Mouse (Mus musculus) neural tube, embryonic 10.5 days (tissue): ENCODE data around the gene Ptger1.
A peak's percentile ranks its signal among the peaks of the same experiment; 100 is the strongest.

Experiments
- DNase-seq: peaks from one replicate; pipeline ENCODE4 v3.0.0-alpha.2; 2017; ENCODE audit warnings: low spot score; ENCODE audit errors: extremely low spot score

Gene Ptger1

DNA sequence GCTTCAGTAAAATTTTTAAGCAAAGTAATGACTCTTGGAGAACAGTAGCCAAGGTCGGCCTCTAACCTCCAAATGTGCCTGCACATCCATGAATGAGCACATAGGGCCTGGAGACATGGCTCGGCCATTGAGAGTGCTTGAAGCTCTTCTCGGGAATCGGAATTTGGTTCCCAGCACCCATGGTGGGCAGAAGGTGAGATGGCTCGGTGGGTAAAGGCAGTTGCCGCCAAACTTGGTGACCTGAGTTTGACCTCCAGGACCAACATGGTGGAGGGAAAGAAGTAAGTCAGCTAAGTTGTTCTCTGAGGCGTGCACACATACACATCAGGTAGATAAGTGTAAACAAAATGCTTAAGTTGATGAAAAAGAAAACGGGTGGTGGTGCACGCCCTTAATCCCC is 10.4 kb upstream of the Ptger1 start:
- no peak for DNase-seq

DNA sequence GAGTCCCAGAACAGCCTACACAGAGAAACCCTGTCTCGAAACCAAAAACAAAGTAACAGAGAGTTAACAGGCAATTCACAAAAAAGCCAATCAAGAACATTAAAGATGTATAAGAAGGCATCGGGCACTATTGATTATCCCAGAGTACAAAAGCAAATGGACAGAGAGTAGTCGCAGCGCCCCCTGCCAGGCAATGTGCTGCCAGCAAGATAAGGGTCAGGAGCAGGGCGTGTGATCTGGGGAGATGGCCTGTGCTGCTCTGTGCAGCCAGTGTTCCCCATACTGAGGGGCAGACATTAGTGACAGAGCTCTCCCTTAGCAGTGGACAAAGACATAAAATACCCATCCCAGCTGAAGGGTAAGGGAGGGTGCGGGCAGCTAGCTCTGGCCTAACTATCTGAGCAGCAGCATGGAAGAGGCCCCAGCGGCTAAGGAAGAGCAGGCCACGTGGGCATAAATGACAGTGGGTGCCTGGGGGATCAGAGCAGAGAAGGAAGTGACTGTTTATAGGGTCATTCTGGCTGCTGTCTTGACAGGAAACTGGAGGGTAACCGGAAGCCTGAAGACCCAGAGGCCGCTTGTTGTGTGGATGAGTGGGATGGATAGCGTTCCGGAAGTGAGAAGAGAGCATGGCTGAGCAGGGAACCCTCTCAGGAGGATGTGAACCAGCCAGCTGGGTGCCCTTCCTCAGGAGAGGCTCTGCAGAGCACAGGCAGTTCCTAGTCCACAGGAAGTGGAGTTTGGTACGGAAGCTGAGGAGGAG is 9.8 kb upstream of the Ptger1 start:
- no peak for DNase-seq

DNA sequence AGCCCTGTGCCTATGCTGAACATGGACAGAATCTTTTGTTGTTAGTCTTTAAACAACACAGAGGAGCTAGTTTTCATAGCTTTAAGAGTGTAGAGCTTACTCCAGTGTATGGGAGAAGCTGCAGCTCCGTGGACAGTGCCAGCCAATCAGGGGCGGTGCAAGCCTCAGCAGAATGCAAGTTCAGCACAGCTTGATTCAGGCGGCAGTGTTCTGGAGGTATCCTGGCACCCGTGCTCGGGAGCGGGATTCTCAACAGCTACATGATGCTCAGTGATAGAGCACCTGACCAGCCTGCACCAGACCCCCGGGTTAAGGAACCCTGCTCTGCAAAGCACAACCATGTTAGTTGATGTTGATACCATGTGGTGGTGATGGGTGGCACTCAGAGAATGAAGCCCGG is 5.9 kb upstream of the Ptger1 start:
- peak; percentile 34 for DNase-seq

DNA sequence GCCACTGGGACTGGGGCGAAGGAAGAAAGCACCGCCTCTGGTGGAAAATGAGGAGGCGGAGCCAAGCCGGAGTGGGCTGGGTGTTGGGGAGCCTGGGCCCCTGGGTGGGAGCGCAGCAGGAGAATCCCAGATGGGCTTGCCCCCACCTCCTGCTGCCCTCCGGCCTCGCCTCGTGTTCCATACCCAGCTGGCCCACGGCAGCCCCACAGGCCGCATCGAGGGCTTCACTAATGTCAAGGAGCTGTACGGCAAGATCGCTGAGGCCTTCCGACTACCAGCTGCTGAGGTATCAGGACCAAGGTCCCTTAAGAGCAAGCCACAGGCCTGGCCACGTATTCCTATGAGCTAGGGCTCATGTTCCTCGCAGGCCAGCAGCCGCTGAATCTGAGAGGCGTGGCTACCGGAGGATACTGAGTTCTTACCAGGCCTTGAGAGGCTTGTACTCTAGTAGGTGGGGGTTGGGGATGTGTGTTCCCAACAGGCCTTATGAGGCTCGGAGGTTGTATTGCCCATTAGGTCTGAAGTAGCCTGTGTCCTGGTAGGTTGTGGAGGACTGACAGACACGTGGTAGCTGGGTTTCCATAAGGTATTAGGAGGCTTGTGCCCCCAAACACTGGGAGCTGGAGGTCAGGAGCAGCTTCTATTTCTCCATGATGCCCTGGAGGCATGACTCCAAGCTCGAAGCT is 5.3 kb upstream of the Ptger1 start:
- no peak for DNase-seq

DNA sequence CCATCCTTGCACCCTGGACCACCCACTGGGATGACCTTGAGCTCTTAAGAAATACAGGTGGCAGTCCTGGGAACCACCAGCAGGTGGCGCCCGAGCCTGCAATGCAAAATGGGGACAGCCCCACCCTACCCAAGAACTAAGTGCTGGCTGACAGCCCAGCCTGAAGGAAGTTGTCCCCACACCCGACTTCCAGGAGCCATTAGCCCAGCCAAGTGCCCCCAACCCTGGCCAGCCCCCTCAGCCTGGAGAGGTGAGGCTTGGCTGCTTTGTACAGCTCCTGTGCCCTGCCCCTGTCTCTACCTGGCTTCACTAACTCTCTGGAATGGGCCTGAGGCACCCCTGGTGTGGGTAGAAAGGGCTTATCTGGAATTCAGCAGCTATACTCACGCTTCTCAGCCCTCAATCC is 4.1 kb upstream of the Ptger1 start:
- DNase-seq, result peak; percentile 90

DNA sequence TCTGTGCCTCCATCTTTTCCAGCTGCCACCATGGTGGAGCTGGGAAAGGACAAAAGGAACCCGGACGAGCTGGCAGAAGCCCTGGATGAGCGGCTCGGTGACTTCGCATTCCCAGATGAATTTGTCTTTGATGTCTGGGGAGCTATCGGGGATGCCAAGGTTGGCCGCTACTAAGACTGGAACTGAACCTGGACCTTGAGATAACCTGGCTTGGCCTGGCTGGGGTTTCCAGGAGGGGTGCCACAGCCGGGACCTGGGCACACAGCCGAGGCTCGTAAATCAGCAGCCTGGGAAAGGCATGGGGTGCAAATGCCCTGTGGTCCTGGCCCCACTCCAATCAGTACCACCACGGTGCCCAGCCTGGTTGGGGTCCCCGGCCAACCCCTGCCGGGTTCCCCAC is 2.4 kb upstream of the Ptger1 start:
- no peak for DNase-seq

DNA sequence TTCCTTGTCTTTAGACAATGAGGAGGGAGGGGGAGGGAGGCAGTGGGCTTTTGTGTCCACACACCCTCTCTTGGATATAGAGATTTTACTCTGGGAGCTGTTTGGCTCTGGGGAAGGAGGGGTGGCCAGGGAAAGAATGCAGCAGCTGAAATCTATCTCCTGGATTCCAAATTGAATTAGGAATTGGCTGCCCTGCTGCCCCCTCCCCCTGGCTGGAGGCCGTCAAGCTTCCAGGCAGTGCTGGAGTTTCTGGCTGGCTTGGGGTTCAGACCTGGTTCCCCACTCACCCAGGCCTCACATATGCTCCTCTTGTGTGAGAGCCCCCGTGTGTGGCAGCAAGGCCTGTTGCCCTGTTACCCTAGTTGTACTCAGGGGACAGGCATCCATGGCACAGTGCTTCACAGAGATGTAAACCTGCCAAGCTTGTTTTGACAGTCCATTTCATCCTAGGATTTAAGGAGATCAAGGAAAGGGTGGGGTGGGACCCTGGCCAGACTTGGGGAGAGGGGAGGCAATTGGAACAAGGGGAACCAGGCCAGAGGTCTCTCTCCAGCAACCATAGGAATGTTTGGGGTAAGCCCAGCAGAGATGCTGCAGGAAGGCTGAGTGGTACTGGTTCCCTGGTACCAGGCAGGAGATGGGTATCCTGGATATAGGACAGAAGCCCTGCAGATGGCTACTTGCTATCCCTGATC is 1.4 kb upstream of the Ptger1 start:
- no peak for DNase-seq

DNA sequence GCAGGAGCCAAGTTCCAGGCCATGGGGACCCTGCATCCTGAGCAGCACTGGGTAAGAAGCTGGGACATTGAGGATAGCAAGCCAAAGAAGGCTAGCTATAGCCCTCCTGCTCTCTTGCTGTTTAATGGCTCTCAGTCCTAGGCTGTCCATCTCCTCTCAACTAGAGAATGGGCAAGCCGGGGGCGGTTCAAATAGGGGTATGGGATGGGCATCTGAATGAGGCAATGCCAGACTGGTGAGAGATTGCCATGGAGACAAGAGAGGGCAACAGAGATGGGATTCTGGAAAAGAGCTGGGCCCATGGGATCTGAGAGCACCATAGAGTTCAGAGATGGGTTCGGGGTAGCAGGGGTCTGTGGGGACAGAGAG is 372 bp downstream of the Ptger1 start:
- peak; percentile 20 for DNase-seq

DNA sequence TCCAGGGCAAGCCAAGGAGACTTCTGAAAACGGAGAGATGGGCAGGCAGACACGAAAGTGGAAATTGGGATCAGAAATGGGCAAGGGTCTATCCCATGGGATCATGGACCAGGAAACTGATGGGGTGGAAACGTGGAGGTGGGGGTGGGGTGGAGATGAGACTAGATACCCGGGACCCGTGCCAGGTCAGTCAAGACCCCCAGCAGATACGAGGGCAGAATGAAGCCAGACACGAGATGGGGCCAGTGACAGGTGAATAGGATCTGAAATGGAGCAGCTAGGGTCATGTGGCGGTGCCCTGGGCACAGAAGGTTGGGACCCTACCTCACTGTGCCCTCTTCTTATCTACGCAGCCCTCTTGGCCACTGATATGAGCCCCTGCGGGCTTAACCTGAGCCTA is 1.0 kb downstream of the Ptger1 start:
- DNase-seq, result peak; percentile 20

DNA sequence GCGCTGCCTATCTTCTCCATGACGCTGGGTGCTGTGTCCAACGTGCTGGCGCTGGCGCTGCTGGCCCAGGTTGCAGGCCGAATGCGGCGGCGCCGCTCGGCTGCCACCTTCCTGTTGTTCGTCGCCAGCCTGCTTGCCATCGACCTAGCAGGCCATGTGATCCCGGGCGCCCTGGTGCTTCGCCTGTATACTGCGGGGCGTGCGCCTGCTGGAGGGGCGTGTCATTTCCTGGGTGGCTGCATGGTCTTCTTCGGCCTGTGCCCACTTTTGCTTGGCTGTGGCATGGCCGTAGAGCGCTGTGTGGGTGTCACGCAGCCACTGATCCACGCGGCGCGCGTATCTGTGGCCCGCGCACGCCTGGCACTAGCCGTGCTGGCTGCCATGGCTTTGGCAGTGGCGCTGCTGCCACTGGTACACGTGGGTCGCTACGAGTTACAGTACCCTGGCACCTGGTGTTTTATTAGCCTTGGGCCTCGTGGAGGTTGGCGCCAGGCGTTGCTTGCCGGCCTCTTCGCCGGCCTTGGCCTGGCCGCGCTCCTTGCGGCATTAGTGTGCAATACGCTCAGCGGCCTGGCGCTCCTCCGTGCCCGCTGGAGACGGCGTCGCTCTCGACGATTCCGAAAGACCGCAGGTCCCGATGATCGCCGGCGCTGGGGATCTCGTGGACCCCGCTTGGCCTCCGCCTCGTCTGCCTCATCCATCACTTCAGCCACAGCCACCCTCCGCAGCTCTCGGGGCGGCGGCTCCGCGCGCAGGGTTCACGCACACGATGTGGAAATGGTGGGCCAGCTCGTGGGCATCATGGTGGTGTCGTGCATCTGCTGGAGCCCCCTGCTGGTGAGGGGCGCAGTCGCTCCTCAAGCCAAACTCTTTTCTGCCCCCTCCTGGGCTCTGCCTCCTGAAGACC is 1.8 kb downstream of the Ptger1 start:
- DNase-seq, result peak; percentile 82

DNA sequence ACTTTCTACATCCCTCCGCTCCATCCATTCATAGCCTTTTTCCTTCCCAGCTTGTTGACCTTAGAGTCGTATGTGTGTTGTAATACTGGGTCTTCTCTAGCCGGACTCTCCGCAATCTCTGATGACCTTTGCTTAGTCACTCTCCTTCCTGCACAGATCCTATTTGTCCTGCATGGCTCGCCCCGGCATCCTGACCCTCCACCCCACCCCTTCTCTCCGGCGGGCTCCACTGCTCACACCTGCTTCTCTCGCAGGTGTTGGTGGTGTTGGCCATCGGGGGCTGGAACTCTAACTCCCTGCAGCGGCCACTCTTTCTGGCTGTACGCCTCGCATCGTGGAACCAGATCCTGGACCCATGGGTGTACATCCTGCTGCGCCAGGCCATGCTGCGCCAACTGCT is 2.5 kb downstream of the Ptger1 start:
- DNase-seq, result no peak

DNA sequence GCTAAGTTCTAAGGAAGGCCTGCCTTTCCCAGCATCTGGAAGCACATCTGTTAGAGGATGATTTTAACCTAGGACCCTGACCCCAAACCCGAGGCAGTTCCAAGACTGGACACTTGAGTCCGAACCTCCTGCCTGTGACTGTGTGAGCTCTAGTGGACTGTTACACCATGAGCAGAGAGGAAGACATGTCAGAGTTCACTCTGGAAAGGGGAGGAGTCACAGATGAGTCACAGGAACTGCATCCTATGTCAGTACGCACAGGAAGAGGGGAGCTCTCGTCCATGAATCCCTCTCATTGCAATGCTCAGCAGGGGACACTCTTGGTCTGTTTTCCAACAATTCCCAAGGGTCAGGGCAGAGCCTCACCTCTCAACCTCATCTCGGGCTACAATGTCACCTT is 6.5 kb downstream of the Ptger1 start:
- no peak for DNase-seq

DNA sequence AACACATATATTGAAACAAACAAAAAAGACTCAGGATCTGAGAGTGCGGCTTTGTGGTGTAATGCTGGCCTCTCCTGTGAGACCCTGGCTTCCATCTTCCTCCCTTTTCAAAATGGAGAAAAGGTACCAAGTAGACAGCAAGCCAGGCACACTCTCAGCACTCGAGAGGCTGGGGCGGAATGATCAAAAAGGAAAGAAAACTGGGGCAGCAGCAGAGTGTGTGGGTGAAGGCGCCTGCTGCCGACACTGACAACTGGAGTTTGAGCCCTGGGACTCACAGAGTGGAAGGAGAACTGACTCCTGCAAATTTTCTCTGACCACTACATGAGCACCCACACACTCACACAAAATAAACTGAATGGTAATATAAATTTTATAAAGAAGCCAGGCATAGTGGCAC is 8.0 kb downstream of the Ptger1 start:
- no peak for DNase-seq

DNA sequence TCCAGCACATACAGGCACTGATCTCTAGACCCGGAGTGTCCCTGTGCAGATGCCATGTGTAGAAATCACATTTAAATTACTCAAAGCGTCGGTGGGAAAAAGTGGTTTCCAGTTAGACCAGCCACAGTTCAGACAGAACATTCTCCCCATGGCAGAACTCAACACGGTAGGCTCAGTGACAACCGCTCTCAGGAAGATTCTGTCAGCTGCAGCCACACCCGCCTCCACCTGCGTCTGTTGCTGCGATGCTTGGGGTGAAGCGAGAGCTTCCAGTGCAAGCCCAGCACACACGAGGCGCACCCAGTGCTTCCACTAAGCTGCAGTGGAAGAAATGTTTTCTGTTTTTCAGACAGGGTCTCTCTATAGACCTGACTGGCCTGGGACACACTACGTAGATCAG is 13.4 kb downstream of the Ptger1 start:
- DNase-seq, result no peak

DNA sequence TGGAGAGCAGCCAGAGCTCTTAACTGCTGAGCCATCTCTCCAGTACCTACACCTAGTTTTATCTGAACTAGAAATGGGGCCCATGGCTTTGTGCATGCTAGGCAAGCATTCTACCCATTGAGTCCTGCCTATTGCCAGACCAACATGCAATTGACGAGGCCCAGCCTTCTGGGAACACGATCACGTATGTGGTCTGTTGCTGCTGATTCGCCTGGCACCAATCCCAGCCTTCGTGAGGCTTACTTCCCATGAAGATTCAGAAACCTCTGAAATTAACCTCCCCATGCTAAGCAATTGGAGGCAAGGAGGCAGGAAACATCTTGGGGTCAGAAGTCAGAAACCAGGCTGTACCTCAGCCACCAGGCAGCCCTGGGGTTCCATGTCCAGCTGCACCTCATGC is 14.1 kb downstream of the Ptger1 start:
- no peak for DNase-seq

DNA sequence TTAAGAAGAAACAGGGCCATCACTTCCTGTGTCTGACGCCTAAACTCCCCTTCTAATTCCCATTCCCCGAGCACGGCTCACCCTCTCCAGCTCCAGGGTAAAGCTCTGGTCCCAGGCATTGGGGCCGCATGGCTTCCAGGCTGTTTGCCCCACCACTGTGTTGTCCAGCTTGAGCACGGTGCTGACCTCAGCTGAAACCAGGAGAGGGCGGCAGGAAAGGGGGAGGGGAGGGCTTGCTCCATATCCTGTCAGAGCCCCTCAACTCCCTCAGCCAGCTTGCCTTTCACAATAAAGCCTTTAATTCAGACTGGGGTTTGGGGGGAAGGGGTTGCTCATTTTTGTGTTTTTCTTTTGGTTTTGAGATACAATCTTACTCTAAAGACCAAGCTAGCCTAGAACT is 14.6 kb downstream of the Ptger1 start:
- peak; percentile 24 for DNase-seq

DNA sequence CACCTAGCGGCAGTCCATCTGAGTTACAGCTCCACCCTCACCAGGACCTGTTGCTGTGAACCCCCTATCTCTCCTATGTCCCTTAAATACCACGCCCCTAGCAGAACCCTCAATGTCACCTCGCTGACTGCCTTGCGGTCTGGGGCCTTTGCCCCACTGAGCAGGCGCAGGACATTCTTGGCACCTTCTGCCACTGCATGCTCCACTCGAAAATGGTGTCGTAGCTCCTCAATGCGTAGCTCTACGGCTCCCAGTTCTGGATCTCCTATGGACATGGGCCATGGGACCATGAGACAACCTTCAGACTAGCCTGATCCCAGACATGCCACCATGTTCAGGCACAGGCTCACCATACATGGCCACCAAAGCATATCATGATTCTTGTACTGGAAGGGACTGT is 18.0 kb downstream of the Ptger1 start:
- no peak for DNase-seq

DNA sequence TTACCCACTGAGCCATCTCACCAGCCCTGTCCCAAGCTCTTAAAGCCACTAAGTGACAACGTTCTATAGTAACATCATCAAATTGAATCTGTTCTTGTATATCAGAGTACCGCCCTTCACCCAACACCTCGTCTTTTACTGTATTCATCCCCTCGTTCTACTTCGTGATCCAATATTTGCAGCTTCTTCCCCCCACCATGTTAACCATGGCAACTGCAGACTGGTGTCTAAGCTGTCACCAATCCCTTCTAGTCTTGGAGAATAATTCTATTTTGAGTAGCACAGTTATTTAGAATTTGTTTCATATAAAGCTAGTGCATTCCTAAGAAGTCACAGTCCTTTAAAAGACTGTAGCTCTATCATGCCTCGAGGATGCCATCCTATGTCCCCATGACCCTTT is 22.8 kb downstream of the Ptger1 start:
- no peak for DNase-seq

DNA sequence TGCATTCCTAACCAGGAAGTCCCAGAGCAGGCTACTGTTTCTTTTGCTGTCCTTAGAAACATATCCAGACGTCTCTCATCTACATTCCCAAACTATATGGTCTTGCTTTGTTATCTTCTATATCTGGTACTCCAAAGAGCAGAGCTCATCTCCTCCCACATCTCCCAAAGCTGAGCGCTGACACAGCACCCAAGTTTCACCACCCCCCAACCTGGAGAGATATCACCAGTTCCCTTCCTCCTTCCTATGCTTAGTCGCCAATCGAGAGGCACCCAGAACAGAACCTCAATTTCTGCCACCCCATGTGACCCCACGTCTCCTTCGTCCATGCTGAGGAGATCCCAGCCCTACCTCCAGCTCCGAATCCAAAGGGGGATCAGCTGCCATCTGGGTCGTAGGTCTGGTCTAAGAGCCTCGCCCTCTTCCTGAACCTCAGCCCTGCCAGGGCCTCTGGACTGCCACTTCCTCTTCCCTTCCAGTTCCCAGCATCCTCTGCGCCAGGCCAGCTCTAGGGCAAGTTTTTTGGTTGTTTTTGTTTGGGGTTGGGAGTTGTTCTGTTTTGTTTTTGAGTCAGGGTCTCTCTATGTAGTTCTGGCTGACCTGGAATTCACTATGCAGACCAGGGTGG is 27.2 kb downstream of the Ptger1 start:
- DNase-seq, result no peak

DNA sequence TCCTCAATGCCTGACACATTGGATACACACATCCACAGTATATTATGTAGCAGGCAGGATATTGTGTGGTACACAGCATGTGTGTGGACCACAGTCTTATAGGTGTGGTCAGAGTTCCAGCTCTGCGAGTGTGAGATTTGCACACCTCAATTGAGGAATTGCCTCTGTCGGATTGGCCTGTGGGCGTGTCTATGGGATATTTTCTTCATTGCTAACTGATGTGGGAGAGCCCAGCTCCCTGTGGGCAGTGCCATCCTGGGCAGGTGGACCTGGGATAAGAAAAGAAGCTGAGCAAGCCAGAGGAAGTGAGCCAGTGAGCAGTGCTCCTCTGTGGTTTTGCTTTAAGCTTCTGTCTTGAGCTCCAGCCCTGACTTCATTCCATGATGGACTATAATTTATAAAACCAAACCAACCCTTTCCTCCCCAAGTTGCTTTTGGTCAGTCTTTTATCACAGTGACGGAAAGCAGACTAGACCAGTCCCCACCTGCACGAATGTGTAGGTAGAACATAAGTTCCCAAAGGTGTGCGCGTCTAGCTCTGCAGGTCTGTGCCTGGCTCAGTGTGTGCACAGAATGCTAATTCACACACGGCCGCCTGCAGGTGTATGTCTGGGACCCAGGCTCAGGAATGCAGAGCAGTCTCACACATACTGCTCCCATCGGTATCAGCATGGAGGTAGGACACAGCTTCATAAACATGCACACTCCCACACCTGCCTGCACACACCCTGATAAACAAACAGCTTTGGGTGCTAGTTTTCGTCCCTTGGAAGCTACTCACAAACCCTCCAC is 28.1 kb downstream of the Ptger1 start:
- no peak for DNase-seq
